Mouse (Mus musculus) layer of hippocampus, postnatal 25 days (tissue): ENCODE data around the gene Hhip. TPM values are rescaled to one million over a fixed set of nuclear protein-coding genes. Genes with fewer than 3 reads are reported as not detected.
A peak's percentile ranks its signal among the peaks of the same experiment; 100 is the strongest.
"Not testable (repeated sequence)": the region's sequence is repeated elsewhere in the genome, so short reads cannot be mapped to it uniquely, and the experiment has no call there.

Source experiments
- DNase-seq, 2 experiments: peaks; one replicate each; pipeline ENCODE4 v3.0.0; 2022; ENCODE audit warnings: mixed read lengths in 2 of 2, low spot score in 1 of 2; ENCODE audit errors: extremely low spot score in 1 of 2
- total RNA-seq, 2 experiments: library from RNA; stranded (reverse); gene quantifications; 2 replicates each; pipeline ENCODE4 v1.2.3; 2021

Gene Hhip
- total RNA-seq, 2 experiments from 2014 or later, result 7.0 to 7.2 TPM

GRCm38 (mm10) chr8:79995075-79995474 lies 62.7 kb downstream of the Hhip start:
- DNase-seq, result no peak

DNA sequence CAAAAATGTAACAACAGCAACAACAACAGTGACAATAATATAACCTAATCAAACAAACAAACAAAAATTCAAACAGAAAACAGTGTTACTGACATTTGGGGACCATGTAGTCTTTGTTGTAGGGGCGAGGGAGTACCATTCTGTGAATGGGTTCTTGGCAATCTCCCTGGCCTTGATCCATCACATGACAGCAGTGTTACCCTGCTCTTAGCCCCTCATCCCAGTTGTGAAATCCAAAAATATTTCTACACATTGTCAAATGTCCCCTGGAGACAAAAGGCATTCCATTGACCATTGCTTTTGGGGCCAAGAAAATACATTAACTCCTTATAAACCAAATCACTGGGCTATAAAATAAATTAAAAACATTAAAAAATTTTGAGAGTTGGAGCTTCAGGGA lies 64.3 kb downstream of the Hhip start:
- DNase-seq, result no peak

DNA sequence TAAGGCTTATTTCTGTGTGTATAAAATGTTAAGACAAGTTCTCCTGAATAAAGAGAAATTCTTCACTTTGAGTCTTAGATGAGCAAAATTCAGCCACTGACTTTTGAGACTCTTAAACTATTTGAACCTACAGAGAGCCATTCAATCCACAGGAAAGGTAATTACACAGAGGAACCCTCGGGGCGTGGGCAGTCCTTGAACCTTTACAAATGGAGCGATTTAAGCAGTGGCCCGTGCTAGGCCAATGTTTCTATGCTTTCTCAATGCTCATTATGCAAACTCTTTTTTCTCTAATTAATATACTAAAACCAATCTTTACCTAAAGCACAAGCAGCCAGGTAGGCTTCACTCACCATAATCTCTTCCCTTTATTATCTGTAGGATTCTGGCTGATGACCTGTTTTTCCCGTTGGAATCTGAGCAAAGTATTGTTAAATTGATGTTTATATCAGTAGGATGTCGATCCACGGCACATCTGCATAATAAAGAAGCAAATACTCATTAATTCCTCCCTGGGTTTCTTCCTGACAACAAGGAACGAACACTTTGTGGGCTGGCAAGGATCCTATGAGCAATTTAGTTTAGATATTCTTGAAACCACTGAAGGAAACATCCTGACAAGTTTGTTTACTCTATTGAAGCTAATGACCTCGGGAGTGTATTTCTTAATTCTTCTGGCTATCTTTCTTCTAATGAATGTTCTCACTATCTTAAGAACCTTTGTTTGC lies 65.5 kb downstream of the Hhip start:
- DNase-seq, result no peak

DNA sequence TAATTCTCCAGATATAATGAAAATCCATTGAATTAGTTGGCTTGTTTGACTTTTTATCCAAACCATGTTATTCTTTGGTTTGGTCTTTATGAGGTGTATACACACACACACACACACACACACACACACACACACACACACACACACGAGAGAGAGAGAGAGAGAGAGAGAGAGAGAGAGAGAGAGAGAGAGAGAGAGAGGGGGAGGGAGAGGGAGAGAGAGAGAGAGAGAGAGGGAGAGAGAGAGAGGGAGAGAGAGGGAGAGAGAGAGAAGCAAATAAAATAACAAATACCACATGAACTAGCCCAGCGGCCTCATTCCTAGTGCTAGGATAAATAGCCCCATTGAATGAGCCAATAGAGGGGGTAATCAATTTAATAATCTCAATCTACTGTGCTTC lies 66.4 kb downstream of the Hhip start:
- DNase-seq, result not testable (repeated sequence)

DNA sequence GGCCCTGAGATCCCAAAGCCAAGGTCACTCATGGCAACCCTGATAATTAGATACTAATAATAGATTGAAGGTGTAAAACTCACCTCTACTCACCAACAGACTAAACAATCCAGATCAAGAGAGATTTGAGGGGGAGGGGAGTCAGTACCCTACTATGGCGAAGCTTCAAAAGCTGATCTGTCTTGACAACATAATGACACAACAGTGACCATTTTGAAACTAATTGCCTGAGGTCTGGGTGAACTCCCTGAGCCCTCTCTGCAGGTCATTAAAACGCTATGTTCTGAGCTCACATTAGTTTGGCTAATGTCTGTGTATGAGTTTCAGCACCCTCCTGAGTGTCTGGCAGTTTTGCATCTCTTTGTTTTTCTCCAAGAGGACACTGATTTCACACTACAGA lies 72.9 kb downstream of the Hhip start:
- no peak for DNase-seq

- no peak for DNase-seq
Measured at GRCm38 (mm10) chr8:79982144-79982543, 75.7 kb downstream of the Hhip start.

- DNase-seq, result no peak
Measured at GRCm38 (mm10) chr8:79966159-79966558, 91.6 kb downstream of the Hhip start.

DNA sequence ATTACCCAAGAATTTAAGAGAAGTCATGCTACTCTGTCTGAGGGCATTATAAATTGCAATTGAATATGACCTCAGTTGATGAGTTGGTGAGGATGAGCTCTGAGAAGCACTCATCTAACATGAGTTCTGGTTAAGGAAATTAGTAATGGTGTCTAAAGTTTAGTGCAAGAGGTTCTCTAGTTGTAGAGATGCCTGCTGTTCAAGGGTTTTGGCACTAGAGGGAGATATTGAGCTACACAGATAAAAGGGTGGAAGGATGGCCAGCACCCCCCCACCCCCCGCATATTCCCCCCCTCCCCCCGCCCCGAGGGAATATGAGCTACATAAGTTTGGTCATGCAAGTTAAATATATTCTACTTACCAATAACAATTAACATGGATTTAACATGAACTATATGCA lies 104.9 kb downstream of the Hhip start:
- peak in 1 of 2 experiments; percentile 11 for DNase-seq

DNA sequence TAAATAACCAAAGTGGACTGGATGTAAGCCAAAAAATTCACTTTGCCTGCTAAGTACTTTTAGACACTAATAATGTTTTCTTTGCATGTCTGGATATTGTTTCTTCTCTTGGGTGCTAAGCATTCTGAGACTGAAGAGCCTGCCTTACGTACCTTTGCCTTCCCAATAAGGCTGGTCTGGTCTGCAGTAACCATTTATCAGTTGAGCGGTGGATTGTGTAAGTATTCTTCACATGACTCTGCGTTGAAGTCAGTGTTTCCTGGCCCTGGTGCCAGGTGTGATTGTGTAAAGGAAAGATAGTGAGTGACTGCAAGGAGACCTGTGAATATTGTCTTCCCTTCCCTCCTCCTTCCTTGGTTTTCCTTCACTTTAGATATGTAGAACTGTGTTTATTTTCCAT lies 107.4 kb downstream of the Hhip start:
- DNase-seq, result no peak

GRCm38 (mm10) chr8:79945501-79946076 lies 112.2 kb downstream of the Hhip start:
- DNase-seq, result no peak

- DNase-seq, result no peak
Measured at GRCm38 (mm10) chr8:79941070-79941469, 116.7 kb downstream of the Hhip start.

DNA sequence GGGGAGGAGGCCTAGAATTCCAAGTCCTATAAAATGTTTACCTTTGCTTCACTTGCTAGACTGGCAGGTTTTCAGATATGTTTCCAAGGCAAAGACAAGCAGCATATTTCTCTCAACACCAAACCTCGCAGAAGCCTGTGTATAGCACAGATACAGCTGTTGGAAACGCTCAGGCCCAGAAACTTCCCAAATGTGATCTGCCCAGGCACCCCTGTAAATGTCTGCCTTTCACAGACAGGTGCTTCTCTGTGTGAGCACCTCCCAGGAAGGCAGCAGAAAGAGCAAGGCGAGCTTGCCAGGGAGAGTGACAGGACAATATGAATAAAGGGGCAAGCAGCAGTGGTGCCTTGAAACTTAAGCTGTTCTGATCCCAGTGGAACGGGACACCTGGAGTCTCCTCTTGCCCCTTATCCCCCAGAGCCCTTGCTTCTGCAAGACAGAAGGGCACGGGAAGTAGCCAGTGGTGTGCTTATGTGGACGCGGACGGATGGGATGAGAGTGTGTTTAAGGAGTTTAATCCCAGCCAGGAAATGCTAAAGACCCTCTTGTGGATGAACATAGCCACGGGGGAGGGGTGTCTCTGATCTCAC lies 120.9 kb downstream of the Hhip start:
- no peak for DNase-seq

GRCm38 (mm10) chr8:79935793-79936192 lies 122.0 kb downstream of the Hhip start:
- DNase-seq, result no peak

DNA sequence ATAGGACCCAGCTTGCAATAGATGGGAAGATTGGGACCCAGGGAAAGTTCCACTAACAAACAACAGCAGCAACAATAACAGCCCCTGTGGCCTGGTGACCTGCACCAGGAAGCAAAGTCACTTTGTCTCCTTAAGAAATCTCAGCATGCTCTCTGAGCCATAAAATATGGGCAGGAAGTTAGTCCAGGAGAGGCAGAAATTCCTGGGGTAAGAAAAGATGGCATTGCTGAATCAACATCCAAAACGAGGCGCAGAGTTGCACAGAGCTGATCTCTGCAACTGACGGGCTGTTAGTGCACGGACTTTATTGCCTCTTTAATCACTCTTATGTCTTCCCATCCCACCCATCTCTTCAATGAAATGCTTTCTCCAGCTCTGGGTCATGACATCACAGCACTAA lies 128.6 kb downstream of the Hhip start:
- no peak for DNase-seq

- DNase-seq, result no peak
Measured at GRCm38 (mm10) chr8:79917211-79917610, 140.6 kb downstream of the Hhip start.
